Mouse (Mus musculus) urinary bladder, postnatal 4 days (tissue): Measurements from ENCODE around the gene Shisa5.

Experiments used
- DNase-seq, 2 experiments: peaks; one replicate each; pipeline ENCODE4 v3.0.0; 2021 to 2022; ENCODE audit warnings: low spot score in 2 of 2

Shisa5 gene

GRCm38 (mm10) chr9:109053851-109054250 lies 15.5 kb downstream of the Shisa5 start:
- DNase-seq = peak in 1 of 2 experiments; percentile 41

GRCm38 (mm10) chr9:109054712-109055111 lies 16.3 kb downstream of the Shisa5 start:
- DNase-seq = peak; percentile 57 to 64

- DNase-seq = peak in 1 of 2 experiments; percentile 47
These were observed 17.1 kb downstream of the Shisa5 start for GRCm38 (mm10) chr9:109055271-109056030.

- DNase-seq = peak in 1 of 2 experiments; percentile 56
These were observed 17.8 kb downstream of the Shisa5 start for GRCm38 (mm10) chr9:109056081-109056690.

GRCm38 (mm10) chr9:109056916-109057315 lies 18.6 kb downstream of the Shisa5 start:
- peak in 1 of 2 experiments; percentile 54 for DNase-seq

GRCm38 (mm10) chr9:109057543-109057942 lies 19.2 kb downstream of the Shisa5 start:
- peak in 1 of 2 experiments; percentile 26 for DNase-seq

- peak in 1 of 2 experiments; percentile 55 for DNase-seq
These were observed 19.8 kb downstream of the Shisa5 start for GRCm38 (mm10) chr9:109058006-109058765.

- DNase-seq = peak; percentile 85 to 86
These were observed 21.0 kb downstream of the Shisa5 start, which contains the start of gene Trex1 for GRCm38 (mm10) chr9:109059136-109059903. Gene Trex1, minus strand, starts transcription at chr9:109059734.

- DNase-seq = peak in 1 of 2 experiments; percentile 55
These were observed 22.0 kb downstream of the Shisa5 start for GRCm38 (mm10) chr9:109060184-109060897.

- peak in 1 of 2 experiments; percentile 29 for DNase-seq
These were observed 22.5 kb downstream of the Shisa5 start for GRCm38 (mm10) chr9:109060898-109061295.

- DNase-seq = no peak
These were observed 29.9 kb downstream of the Shisa5 start for GRCm38 (mm10) chr9:109068095-109068735.

- DNase-seq = peak; percentile 86 to 92
These were observed 35.6 kb downstream of the Shisa5 start, which contains the start of gene Atrip for GRCm38 (mm10) chr9:109073661-109074573. Gene Atrip, minus strand, starts transcription at chr9:109074124.

- no peak for DNase-seq
These were observed 42.2 kb downstream of the Shisa5 start for GRCm38 (mm10) chr9:109080516-109080915.

- DNase-seq = no peak
These were observed 43.4 kb downstream of the Shisa5 start for GRCm38 (mm10) chr9:109081749-109082123.

GRCm38 (mm10) chr9:109082124-109082800 lies 43.9 kb downstream of the Shisa5 start, which contains the start of the genes Ccdc51 and Tma7:
Gene Ccdc51, plus strand, starts transcription at chr9:109082493.
Gene Tma7, minus strand, starts transcription at chr9:109082587.
- peak; percentile 76 to 83 for DNase-seq

GRCm38 (mm10) chr9:109084922-109085321 lies 46.6 kb downstream of the Shisa5 start:
- DNase-seq = no peak

- DNase-seq = no peak
These were observed 49.6 kb downstream of the Shisa5 start for GRCm38 (mm10) chr9:109087987-109088386.

GRCm38 (mm10) chr9:109090446-109090845 lies 52.1 kb downstream of the Shisa5 start:
- no peak for DNase-seq
